Mouse (Mus musculus): Measurements from ENCODE around the gene Tefm. TPM values are rescaled to one million over a fixed set of nuclear protein-coding genes. Genes with fewer than 3 reads are reported as not detected.

Tefm gene
- polyA plus RNA-seq (2017; shearing (Covaris generic)), result 4.0 TPM

GRCm38 (mm10) chr11:80141825-80142521 is at the start of gene Tefm:
Gene Tefm (minus strand): TSS chr11:80142175.

DNA sequence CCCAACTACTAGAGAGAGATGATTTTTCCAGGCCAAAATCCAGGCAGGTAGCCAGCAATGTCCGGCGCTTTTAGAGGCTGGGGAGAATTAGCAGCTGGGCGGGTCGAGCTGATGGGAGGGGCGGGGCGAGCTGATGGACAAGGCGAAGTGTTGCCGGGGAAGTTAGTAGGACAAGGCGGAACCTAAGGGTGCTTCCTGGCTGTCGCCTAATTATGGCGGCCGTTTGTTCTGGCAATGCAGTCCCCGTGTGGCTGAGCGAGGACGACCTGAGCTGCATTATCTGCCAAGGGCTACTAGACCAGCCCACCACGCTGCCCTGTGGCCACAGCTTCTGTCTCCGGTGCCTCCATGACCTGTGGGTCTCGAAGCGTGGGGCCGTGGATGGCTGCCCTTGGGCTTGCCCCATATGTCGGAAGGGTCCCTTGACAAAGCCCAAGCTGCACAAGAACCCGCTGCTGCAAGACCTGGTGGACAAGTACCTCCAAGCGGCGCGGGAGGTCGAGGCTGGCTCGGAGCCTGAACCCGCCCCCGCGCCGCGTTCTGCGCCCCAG is 41.8 kb upstream of the Tefm start, which contains the start of gene Rnf135:
Gene Rnf135, plus strand, starts transcription at position 147 of the 551 bp plus-strand sequence.

DNA sequence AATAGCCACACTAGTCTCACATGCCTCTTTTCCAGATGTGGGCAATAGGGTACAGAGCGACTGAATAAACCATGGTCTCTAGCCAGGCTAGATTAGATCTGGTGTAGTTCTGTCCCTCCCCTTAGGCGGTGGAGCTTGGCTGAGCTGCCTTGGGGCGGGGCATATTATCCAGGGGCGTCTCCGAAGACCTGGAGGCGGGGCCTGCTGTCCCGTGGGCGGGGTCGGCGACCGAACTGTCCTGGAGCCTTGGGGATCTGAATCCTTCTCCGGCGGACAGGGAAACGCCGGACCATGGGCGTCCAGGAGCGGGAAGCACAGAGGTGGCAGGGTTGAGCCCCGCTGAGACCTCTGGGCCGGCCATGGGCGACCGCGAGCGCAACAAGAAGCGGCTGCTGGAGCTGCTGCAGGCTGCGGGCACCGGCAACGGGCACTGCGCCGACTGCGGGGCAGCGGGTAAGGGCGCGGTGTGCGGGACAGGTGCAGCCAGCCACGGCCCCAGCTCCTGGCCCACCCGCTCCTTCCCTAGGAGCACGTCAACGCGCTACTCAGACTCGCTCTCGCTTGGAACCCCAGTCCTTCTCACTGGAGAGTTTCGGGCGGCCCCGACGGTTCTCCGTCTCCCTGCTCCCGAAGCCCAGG is 12.0 kb upstream of the Tefm start, which contains the start of gene Adap2:
Gene Adap2, plus strand, starts transcription at position 249 of the 639 bp plus-strand sequence.

DNA sequence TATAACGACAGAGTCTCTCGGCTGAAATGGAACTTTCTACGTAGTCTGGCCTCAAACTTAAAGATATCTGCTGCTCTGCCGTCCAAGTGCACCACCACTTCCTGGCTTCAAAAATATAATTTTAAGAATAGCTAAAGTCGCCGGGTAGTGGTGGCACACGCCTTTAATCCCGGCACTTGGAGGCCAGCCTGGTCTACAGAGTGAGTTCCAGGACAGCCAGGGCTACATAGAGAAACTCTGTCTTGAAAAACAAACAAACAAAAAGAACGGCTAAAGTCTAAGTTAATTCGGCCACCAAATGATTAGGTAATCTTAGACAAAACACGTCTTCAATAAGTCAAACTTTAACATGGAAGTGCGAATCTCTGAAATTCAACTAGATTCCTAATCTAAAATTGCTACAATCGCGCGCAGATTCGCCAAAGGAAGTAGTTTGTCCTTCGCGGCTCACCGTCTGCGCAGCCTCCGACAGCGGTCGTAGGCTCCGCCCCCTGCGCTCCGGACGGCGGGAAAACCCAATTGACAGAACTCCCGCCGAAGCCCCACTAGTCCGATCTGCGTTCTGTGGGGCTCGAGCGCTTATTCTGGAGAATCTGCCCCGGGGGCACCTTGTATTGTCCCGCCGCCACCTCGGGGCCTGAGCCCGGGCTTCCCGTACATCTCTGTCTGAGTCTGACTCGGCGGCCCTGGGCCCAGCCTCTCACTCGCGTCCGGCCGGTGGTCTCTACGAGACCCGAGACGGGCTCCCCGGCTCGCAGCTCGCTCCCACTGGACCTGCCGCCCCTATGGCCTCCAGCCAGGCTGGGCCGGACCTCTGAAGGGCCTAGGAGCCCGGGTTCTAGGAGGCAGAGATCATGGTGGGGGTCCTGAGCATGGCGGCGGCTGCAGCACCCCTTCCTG is 52.8 kb downstream of the Tefm start, which contains the start of gene Atad5:
Gene Atad5, plus strand, starts transcription at position 484 of the 900 bp plus-strand sequence.

Other genes starting within 250 kb of the Tefm start
- gene Utp6, start 179.8 kb downstream of the Tefm start, polyA plus RNA-seq (2017; shearing (Covaris generic)), result 40.0 TPM
- gene Suz12, start 149.1 kb downstream of the Tefm start, polyA plus RNA-seq (2017; shearing (Covaris generic)), result 52.8 TPM
- 339 TPM for gene Crlf3, start 61.2 kb downstream of the Tefm start, polyA plus RNA-seq (2017; shearing (Covaris generic))
- gene Atad5, start 52.8 kb downstream of the Tefm start, polyA plus RNA-seq (2017; shearing (Covaris generic)), result 2.6 TPM
- gene Adap2, start 11.9 kb upstream of the Tefm start, polyA plus RNA-seq (2017; shearing (Covaris generic)), result not detected
- gene Rnf135, start 41.7 kb upstream of the Tefm start, polyA plus RNA-seq (2017; shearing (Covaris generic)), result 3.3 TPM
- gene Rhot1, start 66.8 kb upstream of the Tefm start, polyA plus RNA-seq (2017; shearing (Covaris generic)), result 51.8 TPM
- gene Rhbdl3, start 158.7 kb upstream of the Tefm start, polyA plus RNA-seq (2017; shearing (Covaris generic)), result 6.0 TPM
- gene 5730455P16Rik, start 235.9 kb upstream of the Tefm start, polyA plus RNA-seq (2017; shearing (Covaris generic)), result 10.7 TPM
- gene Zfp207, start 241.1 kb upstream of the Tefm start, polyA plus RNA-seq (2017; shearing (Covaris generic)), result 175 TPM

All from effector memory CD4-positive, alpha-beta T cell, adult 5 months (primary cell).